Mouse (Mus musculus): Measurements from ENCODE around the gene Mdfic. TPM values are rescaled to one million over a fixed set of nuclear protein-coding genes. Genes with fewer than 3 reads are reported as not detected.

Gene Mdfic
- polyA plus RNA-seq (2014; fragmentation: Illumina TruSeq; extraction: RNeasy Lipid Tissue Mini Kit (QIAGEN cat#74804); ENCODE audit: low read depth, low replicate concordance): 21.9 TPM

DNA sequence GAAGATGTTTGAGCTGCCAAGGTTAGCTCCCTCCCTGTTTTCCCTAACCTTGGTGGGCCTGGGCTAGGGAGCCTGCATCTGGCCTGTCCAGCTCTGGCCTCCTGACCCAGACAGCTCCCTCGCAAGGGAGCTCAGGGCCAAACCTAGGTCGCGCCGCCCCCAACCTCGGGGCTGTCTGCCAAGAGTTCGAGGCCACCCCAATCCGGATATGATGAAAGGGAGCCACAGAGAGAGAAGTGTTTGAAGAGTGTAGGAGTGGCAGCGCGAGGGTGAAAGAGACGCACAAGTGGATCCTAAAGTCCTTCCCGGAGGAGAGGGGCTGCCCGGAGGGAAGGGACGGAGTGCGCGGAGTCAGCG is at the start of gene Mdfic:
Mdfic (plus strand) TSS at position 201 of the 357 bp plus-strand sequence.

